Mouse (Mus musculus) bone marrow macrophage, adult 2 months (primary cell): Measurements from ENCODE around the gene Tmem109. TPM values are rescaled to one million over a fixed set of nuclear protein-coding genes. Genes with fewer than 3 reads are reported as not detected.
A peak's percentile ranks its signal among the peaks of the same experiment; 100 is the strongest.

Experiments
- H3K27ac ChIP-seq: 2 replicates; pipeline ENCODE4 v1.5.1; 2012; ENCODE audit warnings: low read depth, low read length; ENCODE audit not compliant: insufficient read depth
- H3K4me1 ChIP-seq: 2 replicates; pipeline ENCODE4 v1.6.1; 2012; ENCODE audit warnings: low read length; ENCODE audit not compliant: control insufficient read depth, insufficient read depth
- H3K4me3 ChIP-seq: 2 replicates; pipeline ENCODE4 v1.5.1; 2012; ENCODE audit warnings: mild to moderate bottlenecking, low read length, moderate library complexity; ENCODE audit not compliant: insufficient read depth
- CTCF ChIP-seq: IDR thresholded peaks from 2 replicates; pipeline ENCODE4 v1.5.1; 2012; ENCODE audit warnings: low read depth, mild to moderate bottlenecking, low read length, moderate library complexity
- POLR2A ChIP-seq: IDR thresholded peaks from 2 replicates; pipeline ENCODE4 v1.6.1; 2012; ENCODE audit warnings: mild to moderate bottlenecking, low read depth, low read length, borderline replicate concordance
- polyA plus RNA-seq: library from polyadenylated mRNA; stranded (reverse); fragments of >200 nt; gene quantifications from 2 replicates; pipeline ENCODE4 v1.2.4, GENCODE M21; 2012; ENCODE audit not compliant: missing spikeins, insufficient read depth, insufficient read length

Gene Tmem109
- polyA plus RNA-seq = 75.4 and 80.6 TPM in 2 replicates

DNA sequence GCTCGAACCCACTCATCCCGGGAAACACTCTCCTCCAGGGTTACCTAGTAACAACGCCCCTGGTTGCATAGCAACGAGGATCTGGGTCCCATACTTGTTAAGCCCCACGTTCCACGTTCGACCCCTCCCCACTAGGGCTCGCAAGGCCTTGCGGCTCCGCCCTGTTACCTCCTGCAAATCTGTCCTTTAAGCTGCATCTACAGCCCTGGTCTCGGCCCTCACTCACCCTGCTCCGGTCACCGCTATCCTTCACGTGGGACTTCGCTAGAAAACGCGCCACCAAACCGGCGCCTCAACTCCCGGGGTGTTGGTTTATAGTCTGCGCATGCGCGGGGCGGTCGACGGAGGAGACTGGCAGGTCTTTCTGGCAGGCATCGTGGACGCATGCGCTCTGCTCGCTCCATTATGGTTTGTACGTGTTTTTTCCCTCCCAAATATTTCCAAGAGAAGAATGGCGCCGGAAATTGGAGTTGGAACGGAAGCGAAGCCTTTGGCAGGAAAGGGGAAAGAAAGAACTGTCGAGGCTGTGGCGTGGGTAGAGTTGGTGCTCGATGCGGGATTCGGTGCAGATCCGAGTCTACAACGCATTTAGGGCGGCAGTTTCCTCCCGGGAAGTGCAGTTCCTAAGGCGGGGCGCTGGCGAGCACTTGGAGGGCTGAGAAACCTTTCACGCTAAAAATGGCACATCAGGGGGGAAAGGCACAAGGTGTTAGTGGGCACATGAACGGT, at the start of gene Tmem109:
Tmem109 (minus strand) TSS at position 576 of the 729 bp plus-strand sequence.
- Histone ChIP-seq H3K4me3 (peak within 1 kb of the TSS; percentile 76), H3K4me1 (peaks cover 17% of the 10 kb centered on the region), H3K27ac (peak within 1 kb of the TSS; percentile 76)
- peak; percentile 8; the same call in 1 of the 2 replicates for TF ChIP-seq CTCF
- no peak for TF ChIP-seq POLR2A

- no peak overlapping the region for H3K27ac ChIP-seq
- no peak overlapping the region for H3K4me3 ChIP-seq
- no peak for TF ChIP-seq POLR2A
- TF ChIP-seq CTCF = no peak
Observed at GRCm38 (mm10) chr19:10930641-10931040, 48.8 kb upstream of the Tmem109 start.

GRCm38 (mm10) chr19:10926666-10927065, 44.9 kb upstream of the Tmem109 start:
- TF ChIP-seq CTCF (no peak), POLR2A (no peak)
- Histone ChIP-seq H3K4me3 (no peak overlapping the region), H3K27ac (no peak overlapping the region), H3K4me1 (peaks cover 6% of the 10 kb centered on the region)

More at GRCm38 (mm10) chr19:10930641-10931040, 48.8 kb upstream of the Tmem109 start:
- peaks cover 6% of the 10 kb centered on the region for H3K4me1 ChIP-seq

GRCm38 (mm10) chr19:10926123-10926621, 44.4 kb upstream of the Tmem109 start:
- TF ChIP-seq POLR2A = no peak
- TF ChIP-seq CTCF = no peak
- Histone ChIP-seq H3K4me3 (no peak overlapping the region), H3K27ac (no peak overlapping the region), H3K4me1 (peaks cover 8% of the 10 kb centered on the region)

DNA sequence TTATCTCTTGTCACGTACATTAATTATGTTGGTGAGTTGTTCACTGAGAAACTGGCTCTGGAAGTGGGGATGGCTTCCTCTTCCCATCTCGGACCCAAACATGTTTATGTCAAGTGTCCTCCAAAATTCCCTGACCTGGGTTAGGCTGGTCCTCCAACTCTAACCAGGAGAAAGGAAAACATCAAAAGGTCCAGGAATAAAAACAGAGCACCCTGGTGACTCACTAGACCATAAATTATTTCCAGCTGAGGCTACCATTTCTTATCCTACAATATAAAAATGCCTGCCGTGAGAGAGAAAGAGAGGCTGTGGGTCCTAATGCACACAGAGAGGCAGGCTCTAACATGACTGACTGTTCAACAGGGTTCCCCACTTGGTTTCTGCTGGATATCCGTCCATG, 42.4 kb upstream of the Tmem109 start:
- H3K4me3 ChIP-seq = no peak overlapping the region
- TF ChIP-seq CTCF (no peak), POLR2A (no peak)
- no peak overlapping the region for H3K27ac ChIP-seq
- H3K4me1 ChIP-seq = peaks cover 7% of the 10 kb centered on the region

GRCm38 (mm10) chr19:10921058-10921457, 39.3 kb upstream of the Tmem109 start:
- no peak overlapping the region for H3K4me3 ChIP-seq
- H3K4me1 ChIP-seq = peaks cover 7% of the 10 kb centered on the region
- TF ChIP-seq CTCF = no peak
- TF ChIP-seq POLR2A = no peak
- H3K27ac ChIP-seq = no peak overlapping the region

- TF ChIP-seq POLR2A (no peak), CTCF (no peak)
- H3K4me1 ChIP-seq = peaks cover 7% of the 10 kb centered on the region
- no peak within 1 kb of the TSS for H3K4me3 ChIP-seq
- no peak within 1 kb of the TSS for H3K27ac ChIP-seq
Observed at GRCm38 (mm10) chr19:10920532-10920931, 38.7 kb upstream of the Tmem109 start, which contains the start of gene Zp1. Zp1 (minus strand) TSS chr19:10920632.

DNA sequence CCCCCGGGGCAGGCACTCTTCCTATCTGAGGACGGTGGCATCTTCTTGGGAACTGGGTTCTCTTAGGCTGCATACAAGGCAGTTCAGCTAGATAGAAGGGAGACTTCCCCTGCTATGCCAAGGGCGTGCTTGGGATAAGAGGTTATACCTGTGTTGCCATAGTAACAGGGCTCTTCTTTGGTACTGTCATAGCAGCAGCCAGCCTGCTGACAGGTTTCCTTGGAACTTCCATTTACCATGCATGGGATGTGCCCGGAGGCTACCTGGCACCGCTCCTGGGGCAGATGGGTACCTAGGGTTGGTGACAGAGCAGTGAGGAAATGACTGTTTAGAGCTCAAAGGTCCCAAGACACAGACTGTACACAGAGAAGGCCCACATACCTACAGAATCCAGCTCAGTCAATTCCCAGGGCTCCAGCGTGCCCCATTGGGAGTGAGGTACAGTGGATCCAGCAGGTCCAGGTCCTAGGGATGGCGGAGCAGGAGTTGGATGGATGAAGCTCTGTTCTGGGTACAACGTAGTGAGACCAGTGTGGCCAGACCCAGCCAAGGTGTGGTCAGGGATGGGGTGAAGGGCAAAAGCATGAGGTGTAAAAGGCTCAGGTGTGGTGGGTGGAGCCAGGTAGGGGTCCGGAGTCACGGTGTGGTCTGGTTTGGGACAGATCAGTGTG, 36.7 kb upstream of the Tmem109 start:
- TF ChIP-seq CTCF (no peak), POLR2A (no peak)
- peaks cover 19% of the 10 kb centered on the region for H3K4me1 ChIP-seq
- H3K4me3 ChIP-seq = no peak overlapping the region
- H3K27ac ChIP-seq = no peak overlapping the region

DNA sequence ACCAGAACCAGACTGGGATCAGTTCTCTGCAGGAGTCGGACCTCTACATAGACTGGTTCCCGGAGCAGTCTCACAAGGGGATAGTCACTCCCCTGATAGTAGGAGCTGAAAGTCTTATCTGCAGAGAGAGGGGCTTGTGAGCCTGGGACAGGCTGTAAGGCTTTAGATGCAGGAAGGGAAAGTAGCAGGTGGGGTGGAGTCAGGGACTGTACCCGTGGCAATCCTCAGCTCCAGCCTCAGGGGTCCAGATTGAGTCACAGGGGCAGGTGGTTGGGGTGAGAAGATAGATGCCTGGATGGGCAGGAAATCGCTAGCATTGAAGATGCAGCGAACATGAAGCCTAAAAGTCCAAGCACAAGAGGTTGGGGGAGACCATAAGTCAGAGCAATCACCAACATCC, 34.7 kb upstream of the Tmem109 start:
- Histone ChIP-seq H3K27ac (no peak overlapping the region), H3K4me1 (peaks cover 19% of the 10 kb centered on the region), H3K4me3 (no peak overlapping the region)
- TF ChIP-seq POLR2A (no peak), CTCF (no peak)

DNA sequence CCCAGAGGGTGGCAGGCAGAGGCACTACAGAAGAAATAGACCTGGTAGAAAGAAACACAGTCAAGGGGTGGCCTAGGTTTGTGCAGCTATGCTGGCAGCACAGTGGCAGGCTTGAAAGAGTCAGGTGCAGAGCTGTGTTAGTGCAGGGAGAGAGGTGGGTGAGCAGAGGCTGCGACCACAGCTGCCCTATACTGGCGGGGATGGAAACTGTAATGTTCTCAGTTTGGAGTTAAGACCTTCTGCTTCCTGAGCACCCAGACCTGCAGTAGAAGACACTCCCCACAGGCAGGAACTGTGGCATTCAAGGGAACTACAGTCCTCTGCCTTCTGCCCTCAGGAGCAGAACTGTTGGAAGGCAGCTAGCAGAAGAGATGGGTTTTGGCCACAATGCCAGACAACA, 33.1 kb upstream of the Tmem109 start:
- Histone ChIP-seq H3K4me1 (peaks cover 13% of the 10 kb centered on the region), H3K4me3 (no peak overlapping the region), H3K27ac (no peak overlapping the region)
- TF ChIP-seq POLR2A (no peak), CTCF (no peak)
